Mouse (Mus musculus) liver, adult 2 months (tissue): ENCODE measurements around the gene Btrc. TPM values are rescaled to one million over a fixed set of nuclear protein-coding genes. Genes with fewer than 3 reads are reported as not detected.
"Not testable (repeated sequence)": the region's sequence is repeated elsewhere in the genome, so short reads cannot be mapped to it uniquely, and the experiment has no call there.

ENCODE experiments used
- DNase-seq: peaks from one replicate; pipeline ENCODE4 v3.0.0-alpha.2; 2011; ENCODE audit warnings: low read depth, low spot score; ENCODE audit errors: extremely low read depth
- H3K27ac ChIP-seq: fragments of 200-500 bp; replicated peaks from 2 replicates; pipeline ENCODE4 v1.5.1; 2012; ENCODE audit warnings: low read depth, mild to moderate bottlenecking, control low read depth, inconsistent platforms, low read length; ENCODE audit not compliant: insufficient read depth
- H3K27me3 ChIP-seq: fragments of 200-500 bp; 2 replicates; pipeline ENCODE4 v1.6.1; 2012; ENCODE audit warnings: mild to moderate bottlenecking, moderate library complexity, low read length, inconsistent platforms; ENCODE audit not compliant: control insufficient read depth, insufficient read depth
- H3K36me3 ChIP-seq: fragments of 200-500 bp; 2 replicates; pipeline ENCODE4 v1.6.1; 2012; ENCODE audit warnings: low read length, inconsistent platforms; ENCODE audit not compliant: control insufficient read depth, insufficient read depth
- H3K4me1 ChIP-seq: fragments of 200-500 bp; 2 replicates; pipeline ENCODE4 v1.6.1; 2011; ENCODE audit warnings: low read length; ENCODE audit not compliant: control insufficient read depth, insufficient read depth
- H3K4me3 ChIP-seq: fragments of 200-500 bp; 2 replicates; pipeline ENCODE4 v1.5.1; 2011; ENCODE audit warnings: low read depth, mild to moderate bottlenecking, control low read depth, low read length, moderate library complexity; ENCODE audit not compliant: insufficient read depth
- H3K79me2 ChIP-seq: fragments of 200-500 bp; 2 replicates; pipeline ENCODE4 v1.6.1; 2012; ENCODE audit warnings: inconsistent platforms, mild to moderate bottlenecking, low read length, moderate library complexity; ENCODE audit not compliant: control insufficient read depth, insufficient read depth
- H3K9ac ChIP-seq: fragments of 200-500 bp; 2 replicates; pipeline ENCODE4 v1.6.1; 2012; ENCODE audit warnings: low read depth, mild to moderate bottlenecking, control low read depth, inconsistent platforms, low read length
- CTCF ChIP-seq: fragments of 200-500 bp; IDR thresholded peaks from 2 replicates; pipeline ENCODE4 v1.5.1; 2011; ENCODE audit warnings: low read depth, low read length, control low read depth
- POLR2A ChIP-seq: fragments of 200-500 bp; IDR thresholded peaks from 2 replicates; pipeline ENCODE4 v1.6.1; 2011; ENCODE audit warnings: low read length, control low read depth; ENCODE audit not compliant: insufficient read depth; ENCODE audit errors: extremely low read depth
- WGBS: fragments of 180-500 bp; shearing (Covaris S2); methylation state at CpG from one replicate; pipeline ENCODE4 v1.1.7; 2018; 5-methylcytosine and 5-hydroxymethylcytosine counted together
- polyA plus RNA-seq: library from polyadenylated mRNA; depleted of rRNA; stranded (reverse); fragments of >200 nt; gene quantifications from 2 replicates; pipeline ENCODE4 v1.2.3, GENCODE M21; 2012
- total RNA-seq: library from RNA; depleted of rRNA; stranded (reverse); fragments of >200 nt; gene quantifications from 2 replicates; pipeline ENCODE4 v1.2.3, GENCODE M21; 2014

Gene Btrc
- total and polyA plus RNA-seq, 2 experiments = 7.8 to 10.9 TPM

- H3K79me2 ChIP-seq = peaks cover 6% of the 10 kb centered on the region
- H3K36me3 ChIP-seq = no peaks in the 10 kb centered on the region
- no peak for DNase-seq
- no peak overlapping the region for H3K27ac ChIP-seq
- H3K27me3 ChIP-seq = no peaks in the 10 kb centered on the region
- no peak overlapping the region for H3K4me3 ChIP-seq
- TF ChIP-seq POLR2A (no peak), CTCF (no peak)
- no peak overlapping the region for H3K9ac ChIP-seq
- peaks cover 2% of the 10 kb centered on the region; the same call in 1 of the 2 replicates for H3K4me1 ChIP-seq
- WGBS = 81% methylated on average over 6 of the region's 6 CpGs
Measured at GRCm38 (mm10) chr19:45430971-45431633, 67.6 kb downstream of the Btrc start.

DNA sequence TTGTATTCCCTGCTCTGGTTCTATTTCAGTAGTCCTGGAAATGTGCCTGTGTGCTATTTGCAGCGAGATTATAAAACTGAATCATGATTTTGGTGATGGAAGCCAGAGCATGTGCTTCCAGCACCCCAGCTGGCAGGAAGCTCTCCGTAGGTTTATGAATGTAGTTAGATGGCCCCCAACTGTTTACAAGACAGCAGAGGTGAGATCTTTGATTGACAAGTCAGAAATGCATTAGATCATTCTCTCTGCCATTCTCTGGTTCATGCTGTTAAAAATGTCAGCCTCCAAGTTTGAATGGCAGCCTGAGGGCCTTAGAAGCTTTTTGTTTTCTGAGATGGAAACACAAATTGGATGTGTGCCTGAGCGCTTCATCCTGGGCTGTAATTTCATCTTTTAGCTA is 68.8 kb downstream of the Btrc start:
- no peak overlapping the region for H3K4me3 ChIP-seq
- peaks cover 6% of the 10 kb centered on the region for H3K79me2 ChIP-seq
- no peak for DNase-seq
- no peak overlapping the region for H3K27ac ChIP-seq
- H3K4me1 ChIP-seq = peaks cover 2% of the 10 kb centered on the region; the same call in 1 of the 2 replicates
- H3K27me3 ChIP-seq = no peaks in the 10 kb centered on the region
- TF ChIP-seq POLR2A = no peak
- no peak for TF ChIP-seq CTCF
- 89% methylated on average over 3 of the region's 3 CpGs for WGBS
- H3K36me3 ChIP-seq = no peaks in the 10 kb centered on the region
- H3K9ac ChIP-seq = no peak overlapping the region

- H3K4me3 ChIP-seq, H3K4me1 ChIP-seq, H3K79me2 ChIP-seq, H3K9ac ChIP-seq, H3K27ac ChIP-seq, H3K36me3 ChIP-seq, H3K27me3 ChIP-seq: not testable (repeated sequence)
- peak; percentile 59 for TF ChIP-seq CTCF
- DNase-seq = peak; percentile 73
Measured at GRCm38 (mm10) chr19:45436019-45436418, 72.5 kb downstream of the Btrc start.

GRCm38 (mm10) chr19:45437175-45437574 is 73.6 kb downstream of the Btrc start:
- DNase-seq = no peak
- TF ChIP-seq CTCF (no peak), POLR2A (no peak)
- Histone ChIP-seq H3K4me3 (no peak overlapping the region), H3K4me1 (peaks cover 3% of the 10 kb centered on the region), H3K36me3 (no peaks in the 10 kb centered on the region), H3K27me3 (no peaks in the 10 kb centered on the region), H3K27ac (no peak overlapping the region), H3K79me2 (peaks cover 6% of the 10 kb centered on the region), H3K9ac (no peak overlapping the region)
- 87% methylated on average over 4 of the region's 4 CpGs for WGBS

DNA sequence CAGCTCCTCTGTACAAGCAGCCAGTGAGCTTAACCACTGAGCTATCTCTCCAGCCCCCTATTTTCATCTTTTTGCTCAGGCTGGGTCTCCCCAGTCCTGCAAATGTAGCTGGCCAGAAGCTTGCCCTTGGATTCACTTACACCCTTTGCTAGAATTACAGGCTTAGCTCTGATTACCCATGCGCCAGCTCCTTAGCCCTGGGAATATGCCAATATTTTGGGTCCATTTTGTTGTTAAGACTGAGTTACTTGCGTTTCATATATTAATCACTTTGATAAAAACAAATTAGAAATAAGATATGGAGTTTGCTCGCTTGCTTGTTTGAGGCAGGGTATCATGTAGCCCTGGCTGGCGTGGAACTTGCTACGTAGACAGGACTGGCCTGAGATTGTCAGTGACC is 74.7 kb downstream of the Btrc start:
- H3K9ac ChIP-seq = no peak overlapping the region
- peaks cover 3% of the 10 kb centered on the region for H3K4me1 ChIP-seq
- TF ChIP-seq POLR2A = no peak
- no peak for TF ChIP-seq CTCF
- no peak overlapping the region for H3K4me3 ChIP-seq
- WGBS = 95% methylated on average over 5 of the region's 5 CpGs
- H3K36me3 ChIP-seq = no peaks in the 10 kb centered on the region
- no peak for DNase-seq
- H3K27ac ChIP-seq = no peak overlapping the region
- no peaks in the 10 kb centered on the region for H3K27me3 ChIP-seq
- peaks cover under 1% of the 10 kb centered on the region for H3K79me2 ChIP-seq

DNA sequence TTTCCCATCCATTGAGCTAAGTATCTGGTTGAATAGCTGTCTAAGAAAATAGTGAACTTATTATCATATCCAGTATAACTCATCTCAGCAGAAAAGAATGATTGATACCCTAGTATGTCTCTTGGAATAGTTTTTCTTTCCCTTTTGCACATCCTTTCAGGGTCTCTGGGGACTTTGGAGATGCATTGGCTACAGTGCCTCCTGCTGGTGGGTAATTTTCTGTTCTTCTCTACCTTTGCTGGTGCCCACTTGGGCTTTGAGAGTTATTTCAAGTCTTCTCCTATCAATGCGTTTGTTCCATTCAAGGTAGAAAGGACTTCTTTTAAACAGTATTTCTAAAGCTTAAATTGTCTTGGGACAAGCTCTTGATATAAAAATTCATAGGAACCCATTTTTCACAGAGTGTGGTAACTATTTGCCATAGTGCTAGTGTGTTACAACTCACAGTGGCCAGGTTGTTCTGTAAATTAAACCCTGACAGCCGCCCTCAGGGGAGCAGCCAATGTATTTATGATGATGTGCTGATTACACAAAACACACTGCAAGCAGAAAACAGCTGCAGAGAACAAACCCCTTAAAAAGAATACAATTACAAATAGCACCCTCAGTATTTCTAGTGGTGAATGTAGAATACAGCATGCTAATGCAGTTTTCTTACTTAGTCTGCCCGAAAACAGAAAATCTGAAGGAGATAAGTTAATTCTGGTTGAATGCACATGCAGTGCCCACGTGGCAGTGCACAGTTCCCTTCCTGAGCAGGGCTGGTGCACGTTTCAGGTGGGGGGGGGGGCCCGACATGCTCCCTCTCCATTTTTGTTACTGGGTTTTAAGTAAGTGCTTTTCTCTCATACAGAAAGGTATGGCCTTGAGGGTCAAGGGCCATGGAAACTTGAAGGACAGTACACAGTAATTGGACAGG is 75.7 kb downstream of the Btrc start:
- 0 out of 2 replicates have a peak, but pooled peaks have one; percentile 6 for TF ChIP-seq CTCF
- TF ChIP-seq POLR2A = no peak
- no peaks in the 10 kb centered on the region for H3K36me3 ChIP-seq
- no peaks in the 10 kb centered on the region for H3K27me3 ChIP-seq
- no peak overlapping the region for H3K27ac ChIP-seq
- no peak for DNase-seq
- WGBS = 86% methylated on average over 6 of the region's 6 CpGs
- H3K4me1 ChIP-seq = peaks cover 3% of the 10 kb centered on the region
- H3K9ac ChIP-seq = no peak overlapping the region
- H3K4me3 ChIP-seq = no peak overlapping the region
- H3K79me2 ChIP-seq = no peaks in the 10 kb centered on the region; the same call in 1 of the 2 replicates
